18 mouse cellular contexts compared by ENCODE assay signal in the genomic region with DNA sequence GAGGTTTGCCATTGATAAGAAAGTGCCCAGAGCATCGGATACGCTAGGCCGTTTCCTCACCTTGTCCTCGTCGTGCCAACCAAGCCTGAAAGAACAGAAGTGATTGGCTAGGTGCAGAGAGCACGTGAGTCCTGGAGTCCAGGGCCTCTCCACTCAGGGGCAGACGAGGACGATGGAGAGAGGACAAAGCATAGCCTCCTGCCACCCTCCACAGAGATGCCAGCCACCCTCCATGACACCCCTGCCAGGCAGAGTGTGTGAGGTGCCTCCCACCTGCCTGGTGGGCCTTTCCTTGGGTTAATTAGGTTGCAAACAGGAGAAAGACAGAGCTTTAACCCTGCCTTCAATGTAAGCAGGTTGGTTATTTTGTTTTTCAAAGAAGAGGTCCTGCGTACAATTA.
A peak's percentile ranks its signal among the peaks of the same experiment; 100 is the strongest.
DNase-seq lines count a peak whose midpoint lies in the region; ATAC-seq lines count a peak whose summit lies in the region.
"Had no signal": no experiment of that assay in that cellular context is flagged by ENCODE, and none has a peak within 500 bp of the region (broad histone marks: within the 10 kb centered on the region; RNA-seq: fewer than 3 reads in every experiment).

No protein-coding gene starts in this region.

- H3K9ac ChIP-seq in limb, embryonic 12.5 days (replicated peaks): no peak overlapping the region
- no peak overlapping the region for H3K9ac ChIP-seq in hindbrain, embryonic 11.5 days (ENCODE audit: low read depth, low read length)
- no peak overlapping the region for H3K9ac ChIP-seq in midbrain, embryonic 11.5 days (ENCODE audit: low read length)
- no peak overlapping the region for H3K9ac ChIP-seq in neural tube, embryonic 14.5 days (replicated peaks; ENCODE audit: low read depth, low read length)
- H3K9ac ChIP-seq: liver, postnatal 0 days had no signal

- no peaks in the 10 kb centered on the region for H3K27me3 ChIP-seq in limb, embryonic 12.5 days
- H3K27me3 ChIP-seq in limb, embryonic 10.5 days (ENCODE audit: low read depth, poor library complexity, severe bottlenecking): no peaks in the 10 kb centered on the region
- H3K27me3 ChIP-seq in hindbrain, embryonic 11.5 days (ENCODE audit: control insufficient read depth, insufficient read depth, low read length): no peaks in the 10 kb centered on the region; the same call in 1 of the 2 replicates
- no peaks in the 10 kb centered on the region for H3K27me3 ChIP-seq in midbrain, embryonic 11.5 days (ENCODE audit: control insufficient read depth, insufficient read depth, low read length)
- no peaks in the 10 kb centered on the region for H3K27me3 ChIP-seq in neural tube, embryonic 14.5 days (ENCODE audit: control insufficient read depth, insufficient read depth, low read length)

- no peak for DNase-seq in limb, embryonic 10.5 days (ENCODE audit: low spot score)
- DNase-seq in hindbrain, embryonic 11.5 days (ENCODE audit: low spot score): no peak
- no peak for DNase-seq in midbrain, embryonic 11.5 days (ENCODE audit: low spot score, missing footprints)
- DNase-seq in embryo, embryonic 9.5 days (ENCODE audit: extremely low spot score): no peak
- no peak for DNase-seq in adrenal gland, adult 18-20 months (ENCODE audit: low spot score in 2 of 2)
- DNase-seq: cerebellum, adult 11 months; cerebellum, postnatal 36 days; gastrocnemius, postnatal 10 days; heart, postnatal 14 days; kidney, postnatal 36 days; layer of hippocampus, postnatal 36 days; liver, postnatal 0 days; lung, postnatal 36 days; right cerebral cortex, postnatal 25 days had no signal

- 0 out of 2 replicates have a peak overlapping the region, but pooled peaks have one; percentile 23 for H3K27ac ChIP-seq in limb, embryonic 12.5 days
- no peak overlapping the region for H3K27ac ChIP-seq in limb, embryonic 10.5 days
- peak overlapping the region; percentile 76 for H3K27ac ChIP-seq in hindbrain, embryonic 11.5 days (ENCODE audit: low read depth, low read length)
- peak overlapping the region; percentile 4; the same call in 1 of the 2 replicates for H3K27ac ChIP-seq in midbrain, embryonic 11.5 days (ENCODE audit: low read depth, low read length)
- H3K27ac ChIP-seq in neural tube, embryonic 14.5 days (ENCODE audit: low read depth, low read length): peak overlapping the region; percentile 53

- ATAC-seq in limb, embryonic 12.5 days (ENCODE audit: insufficient number of reproducible peaks, insufficient read depth, low FRiP score, low TSS enrichment, low read depth): no peak
- ATAC-seq in hindbrain, embryonic 11.5 days (ENCODE audit: low FRiP score): no peak
- ATAC-seq in midbrain, embryonic 11.5 days (ENCODE audit: low FRiP score): no peak
- no peak for ATAC-seq in neural tube, embryonic 14.5 days (ENCODE audit: low read depth)
- ATAC-seq in erythroblast, adult 5-6 weeks (replicated peaks; ENCODE audit: low FRiP score, poor library complexity, severe bottlenecking): no peak
- ATAC-seq: intestine, embryonic 16.5 days; liver, postnatal 0 days had no signal

- peaks cover 62% of the 10 kb centered on the region for H3K4me1 ChIP-seq in limb, embryonic 12.5 days (replicated peaks)
- H3K4me1 ChIP-seq in limb, embryonic 10.5 days: peaks cover 69% of the 10 kb centered on the region
- H3K4me1 ChIP-seq in hindbrain, embryonic 11.5 days (replicated peaks; ENCODE audit: control insufficient read depth, insufficient read depth, low read length): peaks cover 10% of the 10 kb centered on the region
- peaks cover 50% of the 10 kb centered on the region for H3K4me1 ChIP-seq in midbrain, embryonic 11.5 days (ENCODE audit: control insufficient read depth, insufficient read depth, low read length)
- peaks cover 13% of the 10 kb centered on the region; the same call in 1 of the 2 replicates for H3K4me1 ChIP-seq in neural tube, embryonic 14.5 days (ENCODE audit: control insufficient read depth, insufficient read depth, low read length)

- 85% methylated on average over 9 of the region's 9 CpGs for WGBS in limb, embryonic 12.5 days
- WGBS in limb, embryonic 10.5 days: 87% methylated on average over 9 of the region's 9 CpGs
- WGBS in hindbrain, embryonic 11.5 days: 73% methylated on average over 9 of the region's 9 CpGs
- 71% methylated on average over 9 of the region's 9 CpGs for whole genome bisulfite sequencing in midbrain, embryonic 11.5 days
- 67% methylated on average over 9 of the region's 9 CpGs for WGBS in neural tube, embryonic 14.5 days

- H3K4me2 ChIP-seq in limb, embryonic 12.5 days: no peak overlapping the region
- no peak overlapping the region for H3K4me2 ChIP-seq in hindbrain, embryonic 11.5 days (replicated peaks; ENCODE audit: low read depth, low read length)
- H3K4me2 ChIP-seq in midbrain, embryonic 11.5 days: no peak overlapping the region
- no peak overlapping the region for H3K4me2 ChIP-seq in neural tube, embryonic 14.5 days (ENCODE audit: low read depth, low read length)

- H3K9me3 ChIP-seq in limb, embryonic 12.5 days: no peaks in the 10 kb centered on the region
- H3K9me3 ChIP-seq in limb, embryonic 10.5 days (replicated peaks): no peaks in the 10 kb centered on the region
- H3K9me3 ChIP-seq in hindbrain, embryonic 11.5 days (ENCODE audit: control insufficient read depth, low read length): no peaks in the 10 kb centered on the region
- no peaks in the 10 kb centered on the region for H3K9me3 ChIP-seq in midbrain, embryonic 11.5 days (ENCODE audit: control insufficient read depth, low read length)
- H3K9me3 ChIP-seq in neural tube, embryonic 14.5 days (ENCODE audit: control insufficient read depth, low read length): no peaks in the 10 kb centered on the region

- no peak overlapping the region for H3K4me3 ChIP-seq in limb, embryonic 12.5 days (replicated peaks)
- H3K4me3 ChIP-seq in limb, embryonic 10.5 days: no peak overlapping the region
- H3K4me3 ChIP-seq in hindbrain, embryonic 11.5 days (ENCODE audit: low read depth, low read length): no peak overlapping the region
- no peak overlapping the region for H3K4me3 ChIP-seq in midbrain, embryonic 11.5 days (ENCODE audit: low read depth, low read length)
- no peak overlapping the region for H3K4me3 ChIP-seq in neural tube, embryonic 14.5 days (ENCODE audit: low read depth, low read length)

- 0 out of 2 replicates have a peak, but pooled peaks cover 7% of the 10 kb centered on the region for H3K36me3 ChIP-seq in limb, embryonic 12.5 days
- peaks cover 13% of the 10 kb centered on the region; the same call in 1 of the 2 replicates for H3K36me3 ChIP-seq in limb, embryonic 10.5 days
- H3K36me3 ChIP-seq in hindbrain, embryonic 11.5 days (ENCODE audit: control insufficient read depth, insufficient read depth, low read length): no peaks in the 10 kb centered on the region
- no peaks in the 10 kb centered on the region for H3K36me3 ChIP-seq in midbrain, embryonic 11.5 days (ENCODE audit: control insufficient read depth, insufficient read depth, low read length)
- H3K36me3 ChIP-seq in neural tube, embryonic 14.5 days (ENCODE audit: control insufficient read depth, insufficient read depth, low read length): no peaks in the 10 kb centered on the region
